Mouse (Mus musculus) MEL (cell line): ENCODE measurements at regions not wholly inside any gene's neighbourhood (a gene's known extent, or its start where the extent isn't known, plus 50 kb on each side); places are given as distances from the start of the nearest gene placed in this dataset.

Source experiments
- CHD1 ChIP-seq: IDR thresholded peaks from 2 replicates; pipeline ENCODE4 v1.6.1; 2012; ENCODE audit warnings: low read depth, mild to moderate bottlenecking, inconsistent platforms, low read length, improper control_type of control experiment
- CTCF ChIP-seq, 3 experiments: IDR thresholded peaks in 2 of 3; conservative IDR thresholded peaks in 1 of 3; 2 replicates each; pipeline ENCODE4 v1.5.1; 2011 to 2012; ENCODE audit warnings: low read length in 3 of 3, low read depth in 2 of 3, mild to moderate bottlenecking in 2 of 3, improper control_type of control experiment in 1 of 3, inconsistent platforms in 1 of 3, mixed read lengths in 1 of 3, moderate library complexity in 1 of 3; ENCODE audit not compliant: control insufficient read depth in 1 of 3, insufficient read depth in 1 of 3, poor library complexity in 1 of 3, severe bottlenecking in 1 of 3
- E2F4 ChIP-seq: IDR thresholded peaks from 2 replicates; pipeline ENCODE4 v1.6.1; 2011; ENCODE audit warnings: low read depth, low read length, improper control_type of control experiment, borderline replicate concordance
- ETS1 ChIP-seq: IDR thresholded peaks from 2 replicates; pipeline ENCODE4 v1.6.1; 2012; ENCODE audit warnings: low read depth, mild to moderate bottlenecking, inconsistent platforms, low read length, improper control_type of control experiment, moderate library complexity
- GATA1 ChIP-seq: IDR thresholded peaks from 2 replicates; pipeline ENCODE4 v1.6.1; 2011; ENCODE audit warnings: low read depth, low read length, improper control_type of control experiment
- HCFC1 ChIP-seq: IDR thresholded peaks from 2 replicates; pipeline ENCODE4 v1.6.1; 2012; ENCODE audit warnings: low read depth, mild to moderate bottlenecking, inconsistent platforms, low read length, improper control_type of control experiment, moderate library complexity
- JUND ChIP-seq: IDR thresholded peaks from 2 replicates; pipeline ENCODE4 v1.6.1; 2011; ENCODE audit warnings: low read depth, mild to moderate bottlenecking, improper control_type of control experiment, low read length
- MAX ChIP-seq: IDR thresholded peaks from 2 replicates; pipeline ENCODE4 v1.6.1; 2011; ENCODE audit warnings: low read length, improper control_type of control experiment
- MAZ ChIP-seq: IDR thresholded peaks from 2 replicates; pipeline ENCODE4 v1.6.1; 2012; ENCODE audit warnings: low read depth, mild to moderate bottlenecking, inconsistent platforms, low read length, improper control_type of control experiment
- POLR2A ChIP-seq, 2 experiments: IDR thresholded peaks; 2 replicates each; pipeline ENCODE4 v1.6.1; 2011 to 2012; ENCODE audit warnings: low read length in 2 of 2, mild to moderate bottlenecking in 2 of 2, control low read depth in 1 of 2, improper control_type of control experiment in 1 of 2, low read depth in 1 of 2, moderate library complexity in 1 of 2; ENCODE audit not compliant: control insufficient read depth in 1 of 2, insufficient read depth in 1 of 2, poor library complexity in 1 of 2
- USF1 ChIP-seq: IDR thresholded peaks from 2 replicates; pipeline ENCODE4 v1.6.1; 2014; ENCODE audit warnings: low read depth, mild to moderate bottlenecking, inconsistent platforms, low read length, improper control_type of control experiment, moderate library complexity
- ZC3H11A ChIP-seq: IDR thresholded peaks from 2 replicates; pipeline ENCODE4 v1.6.1; 2012; ENCODE audit warnings: low read depth, mild to moderate bottlenecking, inconsistent platforms, low read length, improper control_type of control experiment

DNA sequence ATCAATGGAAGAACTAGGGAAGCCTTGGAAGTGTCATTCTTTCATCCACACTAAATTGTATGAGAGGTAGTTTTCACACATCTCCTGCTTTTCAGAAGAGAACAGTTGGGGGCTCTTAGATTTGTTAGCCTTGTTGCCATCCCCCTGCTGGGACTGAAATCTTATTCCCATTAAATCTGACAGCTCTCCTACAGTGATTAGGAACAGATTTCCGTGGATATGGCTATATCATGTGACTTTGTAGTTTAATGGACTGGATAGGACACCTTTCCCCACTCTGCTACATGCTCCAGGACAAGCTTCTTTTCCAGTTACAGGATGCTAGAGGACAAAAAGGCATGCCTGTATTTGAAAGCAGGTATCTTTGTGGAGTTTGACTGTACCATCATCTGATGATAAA is 400.4 kb downstream of the Lrfn5 start:
- no peak for TF ChIP-seq GATA1
- TF ChIP-seq HCFC1, result no peak
- no peak for TF ChIP-seq CHD1
- TF ChIP-seq CTCF (IDR thresholded peaks at IDR 0.05 in 2 of 3, conservative IDR thresholded peaks at IDR 0.05 in 1 of 3; ENCODE audit: control insufficient read depth in 1 of 3, insufficient read depth in 1 of 3, low read depth in 2 of 3, low read length in 3 of 3, poor library complexity in 1 of 3, severe bottlenecking in 1 of 3), result no peak
- TF ChIP-seq USF1, result no peak
- TF ChIP-seq ZC3H11A, result no peak
- TF ChIP-seq POLR2A (IDR thresholded peaks at IDR 0.05; ENCODE audit: control insufficient read depth in 1 of 2, insufficient read depth in 1 of 2, low read depth in 1 of 2, low read length in 2 of 2, poor library complexity in 1 of 2), result no peak
- TF ChIP-seq E2F4, result no peak
- no peak for TF ChIP-seq JUND
- no peak for TF ChIP-seq ETS1
- TF ChIP-seq MAX, result no peak
- TF ChIP-seq MAZ, result no peak
